Mouse (Mus musculus) yolk sac, embryonic 10.5 days (tissue): ENCODE measurements at regions not wholly inside any gene's neighbourhood (a gene's known extent, or its start where the extent isn't known, plus 50 kb on each side); places are given as distances from the start of the nearest gene placed in this dataset.
A peak's percentile ranks its signal among the peaks of the same experiment; 100 is the strongest.

ENCODE experiments used
- DNase-seq: peaks from one replicate; pipeline ENCODE4 v3.0.0-alpha.2; 2017; ENCODE audit warnings: low spot score

GRCm38 (mm10) chr6:82860485-82860884 is 79.1 kb downstream of the Sema4f start:
- no peak for DNase-seq

GRCm38 (mm10) chr6:82856218-82856617 is 82.0 kb upstream of the Hk2 start:
- peak; percentile 67 for DNase-seq

GRCm38 (mm10) chr6:82855401-82855800 is 81.1 kb upstream of the Hk2 start:
- no peak for DNase-seq

GRCm38 (mm10) chr6:82854780-82855179 is 80.5 kb upstream of the Hk2 start:
- no peak for DNase-seq

- DNase-seq, result no peak
Measured at GRCm38 (mm10) chr6:82854338-82854737, 80.1 kb upstream of the Hk2 start.

GRCm38 (mm10) chr6:82853076-82853475 is 78.8 kb upstream of the Hk2 start:
- DNase-seq, result no peak

GRCm38 (mm10) chr6:82850556-82850955 is 76.3 kb upstream of the Hk2 start:
- DNase-seq, result no peak

- DNase-seq, result no peak
Measured at GRCm38 (mm10) chr6:82847598-82847997, 73.3 kb upstream of the Hk2 start.

- DNase-seq, result no peak
Measured at GRCm38 (mm10) chr6:82846587-82847150, 72.4 kb upstream of the Hk2 start.

GRCm38 (mm10) chr6:82844432-82844831 is 70.2 kb upstream of the Hk2 start:
- no peak for DNase-seq

- DNase-seq, result no peak
Measured at GRCm38 (mm10) chr6:82843881-82844280, 69.6 kb upstream of the Hk2 start.

- DNase-seq, result no peak
Measured at GRCm38 (mm10) chr6:82837246-82837645, 63.0 kb upstream of the Hk2 start.

- no peak for DNase-seq
Measured at GRCm38 (mm10) chr6:82835222-82836064, 61.2 kb upstream of the Hk2 start.

- DNase-seq, result no peak
Measured at GRCm38 (mm10) chr6:82833867-82834266, 59.6 kb upstream of the Hk2 start.

- no peak for DNase-seq
Measured at GRCm38 (mm10) chr6:82831211-82831610, 57.0 kb upstream of the Hk2 start.

- no peak for DNase-seq
Measured at GRCm38 (mm10) chr6:82824684-82825083, 50.4 kb upstream of the Hk2 start.

- DNase-seq, result no peak
Measured at GRCm38 (mm10) chr6:82824240-82824639, 50.0 kb upstream of the Hk2 start.
